Mouse (Mus musculus) C2C12 (cell line): ENCODE results near the gene Emp2.

Experiments
- CEBPB ChIP-seq: IDR thresholded peaks from one replicate; pipeline ENCODE4 v1.6.1; 2011; ENCODE audit warnings: low read depth, mild to moderate bottlenecking, control low read depth, moderate library complexity
- CTCF ChIP-seq: IDR thresholded peaks from one replicate; pipeline ENCODE4 v1.5.1; 2011; ENCODE audit not compliant: control insufficient read depth, insufficient read depth, insufficient read length
- FOSL1 ChIP-seq: IDR thresholded peaks from one replicate; pipeline ENCODE4 v1.8.0; 2011; ENCODE audit warnings: mild to moderate bottlenecking, low read length; ENCODE audit not compliant: poor library complexity, insufficient read depth, severe bottlenecking
- MAX ChIP-seq: IDR thresholded peaks from one replicate; pipeline ENCODE4 v1.6.1; 2011; ENCODE audit warnings: mild to moderate bottlenecking, control low read depth
- MYOD1 ChIP-seq: IDR thresholded peaks from one replicate; pipeline ENCODE4 v1.6.1; 2011; ENCODE audit warnings: low read depth; ENCODE audit not compliant: control insufficient read depth, insufficient read length
- MYOG ChIP-seq: IDR thresholded peaks from one replicate; pipeline ENCODE4 v1.6.1; 2011; ENCODE audit not compliant: control insufficient read depth, insufficient read length; ENCODE audit errors: extremely low read depth
- USF1 ChIP-seq: IDR thresholded peaks from one replicate; pipeline ENCODE4 v1.6.1; 2011; ENCODE audit warnings: low read depth, mild to moderate bottlenecking, control low read depth, moderate library complexity

DNA sequence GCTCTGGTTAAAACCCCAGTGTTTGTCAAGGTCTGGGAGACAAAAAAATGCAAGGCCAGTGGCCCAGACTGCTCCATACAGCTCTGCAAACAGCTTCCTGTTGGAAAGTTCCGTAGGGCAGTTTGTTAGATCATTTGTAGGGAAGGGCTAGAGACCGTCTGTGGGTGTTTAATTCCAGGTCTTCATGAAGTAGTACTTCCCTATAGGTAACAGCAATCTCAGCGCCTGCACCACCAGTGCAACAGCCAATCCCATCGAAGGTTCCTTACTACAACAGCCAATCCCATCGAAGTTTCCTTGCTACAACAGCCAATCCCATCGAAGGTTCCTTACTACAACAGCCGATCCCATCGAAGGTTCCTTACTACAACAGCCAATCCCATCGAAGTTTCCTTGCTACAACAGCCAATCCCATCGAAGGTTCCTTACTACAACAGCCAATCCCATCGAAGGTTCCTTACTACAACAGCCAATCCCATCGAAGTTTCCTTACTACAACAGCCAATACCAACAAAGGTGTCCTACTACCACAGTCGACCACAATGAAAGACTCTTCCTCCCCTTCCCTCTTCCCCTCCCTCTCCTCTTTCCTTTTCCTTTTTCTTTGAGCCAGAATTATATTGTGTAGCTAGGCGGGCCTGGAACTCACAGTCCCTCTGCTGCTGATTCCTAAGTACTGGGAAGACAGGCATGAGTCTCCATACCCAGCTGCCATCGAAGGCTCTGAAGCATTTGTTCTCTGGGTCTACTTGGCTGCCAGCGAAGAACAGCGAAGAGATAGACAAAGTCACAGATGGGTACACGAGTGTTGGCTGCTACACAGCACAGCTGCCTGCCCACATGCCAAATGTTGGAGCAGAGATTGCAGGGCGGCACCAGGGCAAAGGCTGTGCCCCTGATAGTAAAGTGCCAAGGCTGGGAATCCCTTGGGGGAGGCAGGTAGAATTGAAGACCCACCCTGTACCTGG lies 23.0 kb upstream of the Emp2 start:
- TF ChIP-seq CTCF: no peak
- TF ChIP-seq USF1: no peak
- TF ChIP-seq CEBPB: no peak
- no peak for TF ChIP-seq MAX
- TF ChIP-seq MYOD1: no peak
- TF ChIP-seq MYOG: no peak
- TF ChIP-seq FOSL1: no peak
